In genomic region chr17:28142700-28143610, GRCm38 (mm10) we compare ENCODE assay signal across 8 mouse cellular contexts. TPM values are rescaled to one million over a fixed set of nuclear protein-coding genes. Genes with fewer than 3 reads are reported as not detected.
A peak's percentile ranks its signal among the peaks of the same experiment; 100 is the strongest.
DNase-seq lines count a peak whose midpoint lies in the region; ATAC-seq and TF ChIP-seq lines count a peak whose summit lies in the region.

No protein-coding gene starts in this region.

- H3K4me3 ChIP-seq in kidney, adult 2 months (ENCODE audit: insufficient read depth, low read depth, low read length), result peak overlapping the region; percentile 45
- H3K4me3 ChIP-seq in hindbrain, embryonic 12.5 days, result peak overlapping the region; percentile 80
- H3K4me3 ChIP-seq in midbrain, embryonic 15.5 days, result peak overlapping the region; percentile 65

- H3K9me3 ChIP-seq in hindbrain, embryonic 12.5 days (replicated peaks), result no peaks in the 10 kb centered on the region
- no peaks in the 10 kb centered on the region for H3K9me3 ChIP-seq in midbrain, embryonic 15.5 days

- ATAC-seq in hindbrain, embryonic 12.5 days (ENCODE audit: low FRiP score), result no peak
- 0 out of 2 replicates have a peak, but pooled peaks have one; percentile 1 for ATAC-seq in midbrain, embryonic 15.5 days (replicated peaks)

- H3K4me1 ChIP-seq in kidney, adult 2 months (ENCODE audit: control insufficient read depth, insufficient read depth, low read length), result no peaks in the 10 kb centered on the region
- H3K4me1 ChIP-seq in hindbrain, embryonic 12.5 days, result peaks cover 71% of the 10 kb centered on the region
- peaks cover 67% of the 10 kb centered on the region for H3K4me1 ChIP-seq in midbrain, embryonic 15.5 days

- peak overlapping the region; percentile 96 for H3K9ac ChIP-seq in hindbrain, embryonic 12.5 days
- H3K9ac ChIP-seq in midbrain, embryonic 15.5 days, result peak overlapping the region; percentile 70

- TF ChIP-seq POLR2A in kidney, adult 2 months (IDR thresholded peaks at IDR 0.05; ENCODE audit: low read depth, low read length), result no peak

- no peak overlapping the region for H3K27ac ChIP-seq in kidney, adult 2 months (ENCODE audit: insufficient read depth, low read depth, low read length)
- peak overlapping the region; percentile 96 for H3K27ac ChIP-seq in hindbrain, embryonic 12.5 days
- peak overlapping the region; percentile 95 for H3K27ac ChIP-seq in midbrain, embryonic 15.5 days

- H3K36me3 ChIP-seq in kidney, adult 2 months (ENCODE audit: control insufficient read depth, insufficient read depth, low read length), result no peaks in the 10 kb centered on the region
- H3K36me3 ChIP-seq in hindbrain, embryonic 12.5 days, result no peaks in the 10 kb centered on the region
- H3K36me3 ChIP-seq in midbrain, embryonic 15.5 days (replicated peaks), result no peaks in the 10 kb centered on the region

- no peak for TF ChIP-seq CTCF in kidney, adult 2 months (conservative IDR thresholded peaks at IDR 0.05; ENCODE audit: insufficient read depth, insufficient read length, low read depth, low read length)

- no peak for DNase-seq in kidney, adult 2 months
- no peak for DNase-seq in kidney, postnatal 14 days
- DNase-seq in adrenal gland, postnatal 36 days, result peak; percentile 36 to 64
- no peak for DNase-seq in cerebellum, postnatal 36 days
- no peak for DNase-seq in right cerebral cortex, postnatal 25 days
- no peak for DNase-seq in frontal cortex, postnatal 36 days (ENCODE audit: low spot score in 2 of 2)

- H3K4me2 ChIP-seq in hindbrain, embryonic 12.5 days (replicated peaks), result peak overlapping the region; percentile 97
- peak overlapping the region; percentile 83 for H3K4me2 ChIP-seq in midbrain, embryonic 15.5 days

- 4% methylated on average over 33 of the region's 33 CpGs for WGBS in kidney, adult 2 months
- 1% methylated on average over 29 of the region's 33 CpGs for WGBS in hindbrain, embryonic 12.5 days
- 1% methylated on average over 33 of the region's 33 CpGs for WGBS in midbrain, embryonic 15.5 days

- no peaks in the 10 kb centered on the region; the same call in none of the 2 replicates for H3K27me3 ChIP-seq in kidney, adult 2 months (replicated peaks; ENCODE audit: control insufficient read depth, insufficient read depth, low read length)
- H3K27me3 ChIP-seq in hindbrain, embryonic 12.5 days, result peaks cover 5% of the 10 kb centered on the region
- no peaks in the 10 kb centered on the region for H3K27me3 ChIP-seq in midbrain, embryonic 15.5 days (replicated peaks)

RNA-seq across cellular contexts. Expression of gene Scube3, which starts 1.0 kb away (rescaled TPM):
- polyA plus RNA-seq in kidney, adult 2 months (2012; rRNA removed), result 2.4 and 5.4 TPM in 2 replicates
- total RNA-seq in adrenal gland, postnatal 36 days (2021), result 10 to 100 TPM; 14.5 to 16.0 TPM
- polyA plus RNA-seq in hindbrain, embryonic 12.5 days (2016; fragmentation: Nextera tagmentation; extraction: Ambion mirVana), result 11.1 and 12.4 TPM in 2 replicates
- 6.0 and 6.4 TPM in 2 replicates for polyA plus RNA-seq in midbrain, embryonic 15.5 days (2015; fragmentation: Nextera tagmentation; extraction: Ambion mirVana)

RNA-seq across cellular contexts. Expression of gene Zfp523, which starts 34.0 kb away (rescaled TPM):
- 54.1 and 63.7 TPM in 2 replicates for polyA plus RNA-seq in kidney, adult 2 months (2012; rRNA removed)
- 10 to 100 TPM; 36.9 to 37.1 TPM for total RNA-seq in adrenal gland, postnatal 36 days (2021)
- polyA plus RNA-seq in hindbrain, embryonic 12.5 days (2016; fragmentation: Nextera tagmentation; extraction: Ambion mirVana), result 50.0 and 50.6 TPM in 2 replicates
- 53.4 and 55.0 TPM in 2 replicates for polyA plus RNA-seq in midbrain, embryonic 15.5 days (2015; fragmentation: Nextera tagmentation; extraction: Ambion mirVana)

Comparison
In these comparisons a context has a peak if more than half of its experiments do, and no peak if none do; other contexts are left out.
1. DNase-seq: peak in adrenal gland, postnatal 36 days (2 of 2); none in kidney, adult 2 months (single experiment), kidney, postnatal 14 days (single experiment), cerebellum, postnatal 36 days (0 of 2), right cerebral cortex, postnatal 25 days (single experiment) and frontal cortex, postnatal 36 days (0 of 2).
2. Peak in every context shown above with its lines, with median percentiles within 50 percentile points of each other: H3K4me3 ChIP-seq.